Mouse (Mus musculus) CH12.LX (cell line): ENCODE data around the gene Atl1. TPM values are rescaled to one million over a fixed set of nuclear protein-coding genes. Genes with fewer than 3 reads are reported as not detected.

Experiments used
- DNase-seq: peaks from one replicate; pipeline ENCODE4 v3.0.0-alpha.2; 2013; ENCODE audit errors: extremely low read depth
- H3K27ac ChIP-seq: 2 replicates; pipeline ENCODE4 v1.5.1; 2012; ENCODE audit warnings: low read depth, mild to moderate bottlenecking, control low read depth, moderate library complexity; ENCODE audit not compliant: insufficient read depth
- H3K27me3 ChIP-seq: replicated peaks from 2 replicates; pipeline ENCODE3; 2012; ENCODE audit warnings: inconsistent platforms
- H3K36me3 ChIP-seq, 2 experiments: replicated peaks in 1 of 2; 2 replicates each; pipeline versions ENCODE3 to v1.6.1; 2012; ENCODE audit warnings: inconsistent platforms in 1 of 2, low read length in 1 of 2, mild to moderate bottlenecking in 1 of 2, mixed read lengths in 1 of 2, moderate library complexity in 1 of 2; ENCODE audit not compliant: control insufficient read depth in 1 of 2, insufficient read depth in 1 of 2
- H3K4me1 ChIP-seq, 2 experiments: 2 replicates each; pipeline ENCODE4 v1.6.1; 2012; ENCODE audit warnings: inconsistent platforms in 1 of 2, moderate library complexity in 1 of 2; ENCODE audit not compliant: insufficient read depth in 2 of 2, control insufficient read depth in 1 of 2
- H3K4me2 ChIP-seq: 2 replicates; pipeline ENCODE4 v1.6.1; 2012; ENCODE audit warnings: low read depth, mild to moderate bottlenecking, control low read depth; ENCODE audit not compliant: poor library complexity, insufficient read depth, severe bottlenecking
- H3K4me3 ChIP-seq, 3 experiments: fragments of 150-350 bp in 1 of 3; sonication (generic) in 1 of 3; replicated peaks in 1 of 3; 2 replicates each; pipeline versions ENCODE3 to v1.5.1; 2011 to 2012; ENCODE audit warnings: low read depth in 2 of 3, low read length in 2 of 3, mild to moderate bottlenecking in 2 of 3, moderate library complexity in 2 of 3, control low read depth in 1 of 3, improper control_type of control experiment in 1 of 3, inconsistent platforms in 1 of 3, mixed read lengths in 1 of 3; ENCODE audit not compliant: poor library complexity in 1 of 3
- H3K79me2 ChIP-seq: replicated peaks from 2 replicates; pipeline ENCODE4 v1.6.1; 2012; ENCODE audit warnings: mild to moderate bottlenecking, moderate library complexity; ENCODE audit not compliant: control insufficient read depth, poor library complexity, insufficient read depth, severe bottlenecking; ENCODE audit errors: extremely low read depth
- H3K9ac ChIP-seq: 2 replicates; pipeline ENCODE4 v1.6.1; 2012; ENCODE audit warnings: low read depth, mild to moderate bottlenecking, control low read depth, moderate library complexity; ENCODE audit not compliant: insufficient read depth
- H3K9me3 ChIP-seq: replicated peaks from 2 replicates; pipeline ENCODE3; 2012; ENCODE audit warnings: low read length, inconsistent platforms, mixed read lengths
- BHLHE40 ChIP-seq: IDR thresholded peaks from 2 replicates; pipeline ENCODE4 v1.6.1; 2011; ENCODE audit warnings: mild to moderate bottlenecking, low read depth, low read length, improper control_type of control experiment
- CHD1 ChIP-seq: IDR thresholded peaks from 2 replicates; pipeline ENCODE4 v1.6.1; 2012; ENCODE audit warnings: low read depth, low read length, improper control_type of control experiment, inconsistent platforms
- CHD2 ChIP-seq: IDR thresholded peaks from 2 replicates; pipeline ENCODE4 v1.6.1; 2011; ENCODE audit warnings: low read length, improper control_type of control experiment
- E2F4 ChIP-seq: IDR thresholded peaks from 2 replicates; pipeline ENCODE4 v1.6.1; 2011; ENCODE audit warnings: low read depth, low read length, improper control_type of control experiment; ENCODE audit not compliant: insufficient replicate concordance
- EP300 ChIP-seq: IDR thresholded peaks from 2 replicates; pipeline ENCODE4 v1.6.1; 2011; ENCODE audit warnings: low read length, improper control_type of control experiment
- ETS1 ChIP-seq: conservative IDR thresholded peaks from 2 replicates; pipeline ENCODE4 v1.6.1; 2012; ENCODE audit warnings: low read depth, mild to moderate bottlenecking, inconsistent platforms, low read length, improper control_type of control experiment, moderate library complexity
- HCFC1 ChIP-seq: IDR thresholded peaks from 2 replicates; pipeline ENCODE4 v1.6.1; 2012; ENCODE audit warnings: low read depth, mild to moderate bottlenecking, inconsistent platforms, low read length, improper control_type of control experiment
- IRF4 ChIP-seq: IDR thresholded peaks from 2 replicates; pipeline ENCODE4 v1.6.1; 2014; ENCODE audit warnings: low read depth, mild to moderate bottlenecking, inconsistent platforms, low read length, improper control_type of control experiment
- JUN ChIP-seq: IDR thresholded peaks from 2 replicates; pipeline ENCODE4 v1.6.1; 2011; ENCODE audit warnings: low read depth, mild to moderate bottlenecking, low read length, improper control_type of control experiment, moderate library complexity; ENCODE audit not compliant: insufficient read depth
- JUND ChIP-seq: conservative IDR thresholded peaks from 2 replicates; pipeline ENCODE4 v1.6.1; 2011; ENCODE audit warnings: low read depth, low read length, improper control_type of control experiment
- KAT2A ChIP-seq: IDR thresholded peaks from 2 replicates; pipeline ENCODE4 v1.6.1; 2012; ENCODE audit warnings: low read length, improper control_type of control experiment, inconsistent platforms; ENCODE audit not compliant: insufficient replicate concordance
- MAFK ChIP-seq: IDR thresholded peaks from 2 replicates; pipeline ENCODE4 v1.6.1; 2011; ENCODE audit warnings: low read length, improper control_type of control experiment; ENCODE audit not compliant: insufficient replicate concordance
- MAX ChIP-seq: IDR thresholded peaks from 2 replicates; pipeline ENCODE4 v1.6.1; 2011; ENCODE audit warnings: low read length, improper control_type of control experiment
- MEF2A ChIP-seq: IDR thresholded peaks from 2 replicates; pipeline ENCODE4 v1.6.1; 2014; ENCODE audit warnings: low read depth, mild to moderate bottlenecking, inconsistent platforms, low read length, improper control_type of control experiment, borderline replicate concordance
- MXI1 ChIP-seq: IDR thresholded peaks from 2 replicates; pipeline ENCODE4 v1.6.1; 2011; ENCODE audit warnings: mild to moderate bottlenecking, low read depth, low read length, improper control_type of control experiment
- NRF1 ChIP-seq: IDR thresholded peaks from 2 replicates; pipeline ENCODE4 v1.6.1; 2014; ENCODE audit warnings: low read depth, mild to moderate bottlenecking, inconsistent platforms, low read length, improper control_type of control experiment, moderate library complexity
- PAX5 ChIP-seq: IDR thresholded peaks from 2 replicates; pipeline ENCODE4 v1.6.1; 2012; ENCODE audit warnings: low read length, inconsistent platforms, mixed read lengths
- POLR2A ChIP-seq: IDR thresholded peaks from 2 replicates; pipeline ENCODE4 v1.6.1; 2011; ENCODE audit warnings: low read depth, mild to moderate bottlenecking, improper control_type of control experiment, low read length
- POLR2AphosphoS2 ChIP-seq: IDR thresholded peaks from 2 replicates; pipeline ENCODE4 v1.6.1; 2011; ENCODE audit warnings: low read depth, low read length, improper control_type of control experiment
- RAD21 ChIP-seq: IDR thresholded peaks from 2 replicates; pipeline ENCODE4 v1.6.1; 2011; ENCODE audit warnings: low read depth, mild to moderate bottlenecking, low read length, improper control_type of control experiment, moderate library complexity
- RCOR1 ChIP-seq: conservative IDR thresholded peaks from 2 replicates; pipeline ENCODE4 v1.6.1; 2012; ENCODE audit warnings: low read depth, mild to moderate bottlenecking, inconsistent platforms, low read length, improper control_type of control experiment
- SIN3A ChIP-seq: IDR thresholded peaks from 2 replicates; pipeline ENCODE4 v1.6.1; 2012; ENCODE audit warnings: low read length, improper control_type of control experiment, inconsistent platforms
- SMC3 ChIP-seq: IDR thresholded peaks from 2 replicates; pipeline ENCODE4 v1.6.1; 2011; ENCODE audit warnings: low read depth, low read length, improper control_type of control experiment
- TCF12 ChIP-seq: IDR thresholded peaks from 2 replicates; pipeline ENCODE4 v1.6.1; 2014; ENCODE audit warnings: low read depth, mild to moderate bottlenecking, inconsistent platforms, low read length, improper control_type of control experiment
- ZC3H11A ChIP-seq: IDR thresholded peaks from 2 replicates; pipeline ENCODE4 v1.6.1; 2012; ENCODE audit warnings: low read depth, mild to moderate bottlenecking, inconsistent platforms, low read length, improper control_type of control experiment
- ZMIZ1 ChIP-seq: IDR thresholded peaks from 2 replicates; pipeline ENCODE4 v1.6.1; 2012; ENCODE audit warnings: low read depth, mild to moderate bottlenecking, inconsistent platforms, low read length, improper control_type of control experiment
- ZNF384 ChIP-seq: IDR thresholded peaks from 2 replicates; pipeline ENCODE4 v1.6.1; 2012; ENCODE audit warnings: low read depth, low read length, improper control_type of control experiment, inconsistent platforms
- dilution Hi-C: fragments of 300-500 bp; cut with MboI; formaldehyde crosslinking; loops from 2 replicates; pipeline ENCODE4 v1.14.3; 2020; ENCODE audit warnings: low sequenced_read_pairs; ENCODE audit not compliant: extremely low pct_unique_long_range_greater_than_20kb, extremely low pct_ligation_motif_present
- in situ Hi-C: fragments of 300-500 bp; cut with MboI; formaldehyde crosslinking; loops from 3 replicates; pipeline ENCODE4 v1.14.3; 2019; ENCODE audit warnings: low sequenced_read_pairs, low pct_ligation_motif_present, low pct_unique_long_range_greater_than_20kb, mixed read lengths
- polyA plus RNA-seq: library from polyadenylated mRNA; unstranded; fragments of >175 nt; gene quantifications from 2 replicates; pipeline ENCODE4 v1.2.1, GENCODE M21; 2012; ENCODE audit warnings: low read depth; ENCODE audit not compliant: insufficient read length
- total RNA-seq, 2 experiments: library from RNA; depleted of rRNA; stranded (reverse); fragments of 300-350 nt in 1 of 2; fragments of >200 nt in 1 of 2; gene quantifications; 2 replicates each; pipeline ENCODE4 v1.2.3; 2012 to 2014

Gene Atl1
- total and polyA plus RNA-seq, 3 experiments: 0.51 to 0.74 (median 0.64) TPM

DNA sequence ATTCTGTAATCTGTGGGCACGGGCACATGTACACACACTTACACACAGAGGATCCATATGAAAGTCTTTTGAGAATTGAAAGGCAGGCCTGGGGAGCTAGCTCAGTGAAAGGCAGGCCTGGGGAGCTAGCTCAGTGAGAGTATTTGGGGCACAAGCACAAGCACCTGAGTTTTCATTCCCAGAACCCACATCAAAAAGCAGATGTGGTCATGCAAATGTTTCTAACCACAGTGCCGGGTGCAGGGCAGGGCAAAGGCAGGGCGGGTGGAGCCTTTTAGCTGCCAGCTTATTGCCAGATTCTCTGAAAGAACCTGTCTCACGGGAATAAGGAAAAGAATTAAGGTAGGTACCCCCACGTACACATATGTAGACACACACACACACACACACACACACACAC is 28.9 kb upstream of the Atl1 start:
- no peaks in the 10 kb centered on the region for H3K79me2 ChIP-seq

DNA sequence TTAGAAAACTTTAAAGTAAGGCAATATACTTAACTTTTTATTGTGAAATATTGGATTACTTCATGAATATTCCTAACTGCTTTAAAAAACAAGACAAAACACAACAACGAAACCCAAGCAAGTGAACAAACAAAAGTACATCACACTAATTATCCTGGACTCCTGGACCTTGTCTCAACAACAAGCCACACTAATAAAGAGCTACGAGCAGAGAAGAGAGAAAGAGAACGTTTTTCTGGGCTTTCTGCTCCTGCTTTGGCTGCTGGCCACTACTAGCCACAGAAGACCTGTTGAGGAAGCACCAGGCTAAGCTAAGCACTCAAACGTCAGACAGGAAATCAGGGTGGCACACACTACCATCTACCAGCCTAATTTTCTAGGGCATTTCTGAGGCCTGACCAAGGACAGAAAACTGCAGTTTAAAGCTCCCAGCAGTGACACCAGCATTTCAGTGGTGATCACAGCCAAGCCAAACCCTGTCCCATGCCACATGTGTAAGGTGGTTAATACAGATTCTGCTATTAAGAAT is 28.2 kb upstream of the Atl1 start:
- in situ Hi-C loops: no loop called here
- no peaks in the 10 kb centered on the region for H3K27me3 ChIP-seq
- no peak overlapping the region for H3K4me3 ChIP-seq
- no peaks in the 10 kb centered on the region for H3K79me2 ChIP-seq
- no peak overlapping the region for H3K4me2 ChIP-seq
- H3K9ac ChIP-seq: no peak overlapping the region
- H3K4me1 ChIP-seq: peaks cover 16 to 63% of the 10 kb centered on the region in 2 experiments
- no peak for TF ChIP-seq JUND
- no peak for TF ChIP-seq MXI1
- no peak for TF ChIP-seq TCF12
- TF ChIP-seq MAX: no peak
- TF ChIP-seq MAFK: no peak
- TF ChIP-seq POLR2AphosphoS2: no peak
- no peak for TF ChIP-seq JUN
- TF ChIP-seq NRF1: no peak
- TF ChIP-seq KAT2A: no peak
- TF ChIP-seq RAD21: no peak
- TF ChIP-seq ZMIZ1: no peak
- no peak for TF ChIP-seq CHD2
- TF ChIP-seq POLR2A: no peak
- TF ChIP-seq ZC3H11A: no peak
- no peak for TF ChIP-seq SMC3
- TF ChIP-seq E2F4: no peak
- TF ChIP-seq HCFC1: no peak
- TF ChIP-seq MEF2A: no peak
- no peak for TF ChIP-seq BHLHE40
- TF ChIP-seq ZNF384: no peak
- TF ChIP-seq, all 38 proteins: peak for 0
- dilution Hi-C loops: no loop called here
- Histone ChIP-seq H3K36me3 (peaks cover 0 to 8% of the 10 kb centered on the region in 2 experiments), H3K9me3 (no peaks in the 10 kb centered on the region), H3K27ac (no peak overlapping the region)
- DNase-seq: no peak

More for the DNA sequence above, 28.9 kb upstream of the Atl1 start:
- TF ChIP-seq IRF4: peak; percentile 93
- no peak for TF ChIP-seq CHD1
- TF ChIP-seq NRF1: no peak
- TF ChIP-seq ETS1: peak; percentile 79
- TF ChIP-seq PAX5: no peak
- TF ChIP-seq RCOR1: peak; percentile 95
- no peak for TF ChIP-seq HCFC1
- peak; percentile 93 for TF ChIP-seq TCF12
- no peak for TF ChIP-seq SIN3A
- peak; percentile 34; the same call in 1 of the 2 replicates for TF ChIP-seq CHD2
- TF ChIP-seq MEF2A: peak; percentile 70; the same call in 1 of the 2 replicates
- TF ChIP-seq MXI1: no peak
- 0 out of 2 replicates have a peak, but pooled peaks have one; percentile 36 for TF ChIP-seq JUND
- peak; percentile 87 for TF ChIP-seq EP300
- TF ChIP-seq BHLHE40: peak; percentile 99
- TF ChIP-seq JUN: no peak
- TF ChIP-seq MAFK: peak; percentile 90
- no peak for TF ChIP-seq POLR2A
- peaks cover 0 to 8% of the 10 kb centered on the region in 2 experiments for H3K36me3 ChIP-seq
- H3K9me3 ChIP-seq: no peaks in the 10 kb centered on the region
- dilution Hi-C loops (no loop called here), in situ Hi-C loops (no loop called here)
- H3K4me2 ChIP-seq: no peak overlapping the region
- H3K27me3 ChIP-seq: no peaks in the 10 kb centered on the region
- peak; percentile 81 for DNase-seq
- H3K9ac ChIP-seq: no peak overlapping the region
- H3K4me3 ChIP-seq: no peak overlapping the region
- H3K27ac ChIP-seq: no peak overlapping the region
- peaks cover 16 to 63% of the 10 kb centered on the region in 2 experiments for H3K4me1 ChIP-seq
